ENCODE assay signal across 13 mouse cellular contexts in the genomic region with DNA sequence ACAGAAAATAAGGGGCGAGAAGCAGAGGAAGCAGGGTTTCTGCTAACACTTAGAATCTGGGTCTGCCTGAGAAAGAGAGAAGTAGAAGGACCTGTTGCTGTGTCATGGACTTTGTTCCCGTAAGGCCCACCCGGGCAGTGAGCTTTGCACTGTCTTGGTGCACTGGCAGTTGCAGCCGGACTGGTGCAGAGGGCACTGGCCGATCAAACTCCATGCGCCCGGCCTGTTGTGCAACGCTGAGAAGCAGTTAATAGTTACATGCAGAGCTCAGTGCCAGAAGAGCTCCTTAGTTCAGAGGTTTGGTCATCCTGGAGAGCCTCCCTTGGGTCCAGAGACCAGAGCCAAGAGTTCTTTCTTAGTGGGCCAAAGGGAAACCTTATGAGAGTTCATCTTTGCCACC. TPM values are rescaled to one million over a fixed set of nuclear protein-coding genes. Genes with fewer than 3 reads are reported as not detected.
A peak's percentile ranks its signal among the peaks of the same experiment; 100 is the strongest.
DNase-seq lines count a peak whose midpoint lies in the region; ATAC-seq lines count a peak whose summit lies in the region.
"Had no signal": no experiment of that assay in that cellular context is flagged by ENCODE, and none has a peak within 500 bp of the region (broad histone marks: within the 10 kb centered on the region; RNA-seq: fewer than 3 reads in every experiment).

No protein-coding gene starts in this region.

- H3K9ac ChIP-seq in kidney, embryonic 15.5 days = no peak overlapping the region
- H3K9ac ChIP-seq in liver, embryonic 12.5 days = no peak overlapping the region

- no peak overlapping the region for H3K4me2 ChIP-seq in kidney, embryonic 15.5 days
- no peak overlapping the region for H3K4me2 ChIP-seq in liver, embryonic 12.5 days

- H3K36me3 ChIP-seq in kidney, embryonic 15.5 days = peaks cover 88% of the 10 kb centered on the region
- peaks cover 60% of the 10 kb centered on the region for H3K36me3 ChIP-seq in liver, embryonic 12.5 days

- no peak overlapping the region for H3K4me3 ChIP-seq in kidney, embryonic 15.5 days (replicated peaks)
- no peak overlapping the region for H3K4me3 ChIP-seq in liver, embryonic 12.5 days

- 0 out of 2 replicates have a peak overlapping the region, but pooled peaks have one; percentile 27 for H3K27ac ChIP-seq in kidney, embryonic 15.5 days
- no peak overlapping the region for H3K27ac ChIP-seq in liver, embryonic 12.5 days

- H3K9me3 ChIP-seq in kidney, embryonic 15.5 days (replicated peaks) = no peaks in the 10 kb centered on the region
- no peaks in the 10 kb centered on the region for H3K9me3 ChIP-seq in liver, embryonic 12.5 days (replicated peaks)

- peak; percentile 74; the same call in 1 of the 2 replicates for ATAC-seq in kidney, embryonic 15.5 days (replicated peaks; ENCODE audit: low FRiP score)
- ATAC-seq in liver, embryonic 12.5 days = peak; percentile 67

- 92% methylated on average over 8 of the region's 8 CpGs for WGBS in kidney, embryonic 15.5 days
- 70% methylated on average over 8 of the region's 8 CpGs for WGBS in liver, embryonic 12.5 days (ENCODE audit: insufficient replicate concordance)

- DNase-seq in ovary, postnatal 36 days (ENCODE audit: low spot score) = peak; percentile 29
- DNase-seq in ovary, postnatal 14 days (ENCODE audit: low spot score) = no peak
- peak; percentile 87 for DNase-seq in yolk sac, embryonic 10.5 days (ENCODE audit: low spot score)
- DNase-seq in heart, adult 8-10 months (ENCODE audit: low spot score) = no peak
- no peak for DNase-seq in gastrocnemius, adult 18-20 months (ENCODE audit: low spot score)
- no peak for DNase-seq in frontal cortex, postnatal 25 days (ENCODE audit: low spot score in 2 of 2)
- DNase-seq: cerebellum, adult 11 months; embryo, embryonic 11 days; heart, postnatal 4 days; layer of hippocampus, postnatal 36 days; spleen, adult 18-20 months had no signal

- H3K27me3 ChIP-seq in kidney, embryonic 15.5 days = no peaks in the 10 kb centered on the region
- no peaks in the 10 kb centered on the region for H3K27me3 ChIP-seq in liver, embryonic 12.5 days (replicated peaks)

- no peaks in the 10 kb centered on the region for H3K4me1 ChIP-seq in kidney, embryonic 15.5 days
- H3K4me1 ChIP-seq in liver, embryonic 12.5 days = peaks cover 14% of the 10 kb centered on the region

RNA-seq across cellular contexts. Expression of a gene that starts 38.8 kb away (rescaled TPM):
- 74.5 and 77.7 TPM in 2 replicates for polyA plus RNA-seq in kidney, embryonic 15.5 days (2015; fragmentation: Nextera tagmentation; extraction: Ambion mirVana)
- 26.9 and 27.5 TPM in 2 replicates for polyA plus RNA-seq in liver, embryonic 12.5 days (2016; fragmentation: Nextera tagmentation; extraction: Ambion mirVana)
- total RNA-seq in heart, adult 8-10 months (2022) = 10 to 100 TPM; 24.3 to 30.2 (median 26.3) TPM
- 10 to 100 TPM; 13.1 to 15.1 TPM for total RNA-seq in gastrocnemius, adult 18-20 months (2021)

RNA-seq across cellular contexts. Expression of a gene that starts 57.9 kb away (rescaled TPM):
- 8.2 and 11.4 TPM in 2 replicates for polyA plus RNA-seq in kidney, embryonic 15.5 days (2015; fragmentation: Nextera tagmentation; extraction: Ambion mirVana)
- polyA plus RNA-seq in liver, embryonic 12.5 days (2016; fragmentation: Nextera tagmentation; extraction: Ambion mirVana) = 3.0 and 3.2 TPM in 2 replicates
- 1 to 10 TPM; 6.3 to 9.0 (median 7.0) TPM for total RNA-seq in heart, adult 8-10 months (2022)
- 1 to 10 TPM; 1.6 to 2.8 TPM for total RNA-seq in gastrocnemius, adult 18-20 months (2021)

Comparison
In these comparisons a context has a peak if more than half of its experiments do, and no peak if none do; other contexts are left out.
1. DNase-seq: peak in ovary, postnatal 36 days (single experiment) and yolk sac, embryonic 10.5 days (single experiment); none in ovary, postnatal 14 days (single experiment), heart, adult 8-10 months (single experiment), gastrocnemius, adult 18-20 months (single experiment) and frontal cortex, postnatal 25 days (0 of 2).